Mouse (Mus musculus): ENCODE data around the gene Bcl7c.

DNA sequence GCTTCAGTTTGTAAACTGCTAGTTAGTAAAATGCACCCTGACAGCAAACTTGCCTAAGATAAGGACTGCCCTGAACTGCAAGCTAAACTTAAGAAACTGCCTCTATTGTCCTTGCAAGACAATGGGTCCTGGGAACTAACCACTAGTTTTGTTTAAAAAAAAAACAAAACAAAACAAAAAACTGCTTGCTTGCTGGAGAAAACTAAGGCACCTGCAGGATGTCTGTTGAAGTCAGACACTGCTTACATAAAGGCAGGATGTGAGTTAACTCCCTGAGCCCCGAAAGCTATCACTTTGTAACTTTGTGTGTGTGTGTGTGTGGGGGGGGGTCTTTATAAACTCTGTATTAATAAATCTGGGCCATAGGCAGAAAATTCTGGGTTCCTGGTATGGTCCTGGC lies 91.9 kb downstream of the Bcl7c start:
- TF ChIP-seq POLR2A (IDR thresholded peaks at IDR 0.05; ENCODE audit: low read depth, low read length): no peak
- no peak for TF ChIP-seq MYC (IDR thresholded peaks at IDR 0.05; ENCODE audit: low read depth, low read length)
- no peak for TF ChIP-seq RCOR1 (conservative IDR thresholded peaks at IDR 0.05; ENCODE audit: low read depth, low read length)
- no peak for TF ChIP-seq CTCF (conservative IDR thresholded peaks at IDR 0.05 in 1 of 2, IDR thresholded peaks at IDR 0.05 in 1 of 2; ENCODE audit: low read depth in 2 of 2, low read length in 2 of 2)
- TF ChIP-seq SIN3A (IDR thresholded peaks at IDR 0.05; ENCODE audit: low read length): no peak
- TF ChIP-seq EP300 (IDR thresholded peaks at IDR 0.05; ENCODE audit: low read length): no peak
- no peak for TF ChIP-seq HCFC1 (IDR thresholded peaks at IDR 0.05; ENCODE audit: low read depth, low read length)
- TF ChIP-seq NRF1 (IDR thresholded peaks at IDR 0.05; ENCODE audit: low read depth, low read length): no peak
- TF ChIP-seq BHLHE40 (IDR thresholded peaks at IDR 0.05; ENCODE audit: low read depth, low read length): no peak
- TF ChIP-seq MAFK (IDR thresholded peaks at IDR 0.05; ENCODE audit: insufficient replicate concordance, low read length): no peak
- TF ChIP-seq MXI1 (IDR thresholded peaks at IDR 0.05; ENCODE audit: low read depth, low read length): no peak
- no peak for TF ChIP-seq SMC3 (IDR thresholded peaks at IDR 0.05; ENCODE audit: low read depth, low read length)
- no peak for TF ChIP-seq POLR2AphosphoS2 (IDR thresholded peaks at IDR 0.05; ENCODE audit: low read depth, low read length)
- no peak for TF ChIP-seq ZMIZ1 (IDR thresholded peaks at IDR 0.05; ENCODE audit: low read depth, low read length)
